Mouse (Mus musculus): ENCODE data around the gene Lgi2. TPM values are rescaled to one million over a fixed set of nuclear protein-coding genes. Genes with fewer than 3 reads are reported as not detected.

The Lgi2 gene
- polyA plus RNA-seq, 1 experiment from 2014 or later = 8.0 TPM

DNA sequence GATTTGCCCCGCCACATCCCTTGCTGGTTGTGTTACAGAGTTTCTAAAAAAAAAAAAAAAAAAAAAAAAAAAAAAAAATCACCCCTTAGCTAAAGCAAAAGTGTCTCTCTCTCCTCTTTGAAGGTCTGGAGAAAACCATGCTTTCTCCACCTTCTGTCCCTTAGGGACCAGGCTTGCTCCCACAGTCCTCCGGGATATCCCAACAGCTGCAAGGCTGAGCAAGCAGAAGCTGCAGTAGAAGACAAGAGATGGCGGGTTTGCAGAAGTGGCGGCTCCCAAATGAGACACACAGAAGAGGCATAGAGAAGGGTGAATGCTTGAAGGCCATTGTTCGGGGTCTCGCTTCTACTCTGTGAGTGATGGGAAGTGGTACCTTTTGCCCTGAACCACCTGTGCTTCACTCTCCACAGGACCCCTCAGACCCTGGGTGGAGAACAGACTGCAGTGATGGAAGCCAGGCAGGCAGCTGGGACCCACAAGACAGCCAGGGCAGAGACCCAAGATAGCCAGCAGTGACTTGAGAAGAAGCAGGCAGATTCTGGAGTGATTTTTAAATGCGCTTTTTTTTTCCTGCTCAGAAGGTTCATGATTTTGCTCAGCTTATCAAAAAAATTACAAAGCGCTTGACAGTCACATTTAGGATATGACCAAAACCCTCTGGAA is 39.8 kb downstream of the Lgi2 start:
- ATAC-seq (ENCODE audit: insufficient read depth, low FRiP score) = no peak
- H3K36me3 ChIP-seq (ENCODE audit: control insufficient read depth, insufficient read depth, low read length) = no peaks in the 10 kb centered on the region
- H3K9me3 ChIP-seq (replicated peaks; ENCODE audit: control insufficient read depth, low read length) = no peaks in the 10 kb centered on the region
- no peak overlapping the region for H3K4me3 ChIP-seq (replicated peaks; ENCODE audit: low read length)
- no peaks in the 10 kb centered on the region for H3K27me3 ChIP-seq (ENCODE audit: control insufficient read depth, insufficient read depth, low read length)
- H3K9ac ChIP-seq (ENCODE audit: low read length) = no peak overlapping the region
- H3K4me1 ChIP-seq (ENCODE audit: control insufficient read depth, insufficient read depth, low read length) = no peaks in the 10 kb centered on the region
- H3K4me2 ChIP-seq (ENCODE audit: low read depth, low read length) = no peak overlapping the region
- 78% methylated on average over 8 of the region's 8 CpGs for WGBS
- H3K27ac ChIP-seq (ENCODE audit: low read length) = no peak overlapping the region

DNA sequence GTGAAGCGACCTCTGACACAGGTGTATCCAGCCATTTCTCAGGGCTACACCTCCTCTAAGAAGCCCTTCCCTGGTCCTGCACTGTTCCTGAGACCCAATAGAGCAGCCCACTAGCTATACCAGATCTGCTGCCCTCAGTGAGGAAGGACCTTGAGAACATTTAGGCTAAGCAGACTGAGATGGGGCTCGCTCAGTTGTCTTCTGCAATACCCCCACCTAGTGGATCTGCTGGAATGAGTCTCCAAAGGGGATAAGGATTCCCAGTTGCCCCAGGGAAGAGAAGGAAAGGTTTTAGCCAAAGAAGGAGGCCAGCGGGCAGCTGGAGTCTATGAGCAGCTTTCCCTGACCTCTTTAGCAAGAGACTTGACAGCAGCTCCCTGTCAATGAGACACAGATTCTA is 42.1 kb downstream of the Lgi2 start:
- Histone ChIP-seq H3K9me3 (replicated peaks; ENCODE audit: control insufficient read depth, low read length) (no peaks in the 10 kb centered on the region; the same call in 1 of the 2 replicates), H3K4me3 (replicated peaks; ENCODE audit: low read length) (no peak overlapping the region), H3K27ac (ENCODE audit: low read length) (no peak overlapping the region), H3K36me3 (ENCODE audit: control insufficient read depth, insufficient read depth, low read length) (no peaks in the 10 kb centered on the region), H3K27me3 (ENCODE audit: control insufficient read depth, insufficient read depth, low read length) (no peaks in the 10 kb centered on the region), H3K9ac (ENCODE audit: low read length) (no peak overlapping the region), H3K4me2 (ENCODE audit: low read depth, low read length) (no peak overlapping the region), H3K4me1 (ENCODE audit: control insufficient read depth, insufficient read depth, low read length) (no peaks in the 10 kb centered on the region)
- no peak for ATAC-seq (ENCODE audit: insufficient read depth, low FRiP score)
- 55% methylated on average over 3 of the region's 3 CpGs for WGBS

DNA sequence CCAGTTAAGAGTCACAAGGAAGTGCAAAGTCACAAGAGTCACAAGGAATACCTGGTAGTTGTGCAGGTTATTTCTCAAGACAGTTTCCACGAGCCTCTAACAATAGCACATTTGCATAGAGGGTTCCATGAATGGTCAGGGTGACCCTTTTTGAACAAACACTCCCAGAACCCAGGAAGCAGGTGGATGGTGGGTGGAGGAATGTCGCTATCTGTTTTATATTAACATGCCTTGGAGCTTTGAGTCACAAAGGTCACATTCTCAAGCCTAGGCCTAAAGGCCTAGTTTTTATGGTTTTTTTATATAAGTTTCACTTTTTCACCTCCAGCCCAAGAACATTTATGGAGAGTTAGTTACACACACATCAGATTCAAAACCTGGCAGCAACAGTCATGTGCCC is 46.3 kb downstream of the Lgi2 start:
- H3K9ac ChIP-seq (ENCODE audit: low read length) = no peak overlapping the region
- H3K9me3 ChIP-seq (replicated peaks; ENCODE audit: control insufficient read depth, low read length) = no peaks in the 10 kb centered on the region; the same call in 1 of the 2 replicates
- H3K4me1 ChIP-seq (ENCODE audit: control insufficient read depth, insufficient read depth, low read length) = no peaks in the 10 kb centered on the region
- no peak overlapping the region for H3K27ac ChIP-seq (ENCODE audit: low read length)
- 78% methylated on average over 2 of the region's 2 CpGs for WGBS
- no peaks in the 10 kb centered on the region for H3K27me3 ChIP-seq (ENCODE audit: control insufficient read depth, insufficient read depth, low read length)
- H3K36me3 ChIP-seq (ENCODE audit: control insufficient read depth, insufficient read depth, low read length) = no peaks in the 10 kb centered on the region
- no peak overlapping the region for H3K4me2 ChIP-seq (ENCODE audit: low read depth, low read length)
- no peak for ATAC-seq (ENCODE audit: insufficient read depth, low FRiP score)
- H3K4me3 ChIP-seq (replicated peaks; ENCODE audit: low read length) = no peak overlapping the region

DNA sequence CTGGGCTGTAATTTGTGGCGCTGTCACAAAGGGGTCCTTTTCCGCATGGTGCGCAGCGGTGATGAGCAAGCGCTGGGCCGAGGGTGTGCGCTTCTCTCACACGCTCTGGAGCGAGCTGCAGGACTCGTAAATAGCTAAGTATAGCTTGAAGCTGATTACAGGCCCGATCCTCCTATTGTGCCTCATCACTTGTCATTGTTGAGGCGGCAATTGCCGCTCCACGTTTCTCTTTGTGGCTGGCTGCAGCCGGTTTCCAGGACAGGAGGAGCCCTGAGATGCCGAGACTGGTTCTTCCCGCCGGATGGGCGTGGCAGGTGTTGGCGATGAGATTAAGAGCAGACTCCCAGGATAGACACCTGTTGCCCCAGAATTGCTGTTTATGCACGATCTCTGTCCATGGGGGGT is 50.2 kb downstream of the Lgi2 start:
- ATAC-seq (ENCODE audit: insufficient read depth, low FRiP score) = no peak
- no peaks in the 10 kb centered on the region for H3K4me1 ChIP-seq (ENCODE audit: control insufficient read depth, insufficient read depth, low read length)
- H3K27ac ChIP-seq (ENCODE audit: low read length) = no peak overlapping the region
- peak overlapping the region; percentile 40 for H3K4me2 ChIP-seq (ENCODE audit: low read depth, low read length)
- peak overlapping the region; percentile 4 for H3K4me3 ChIP-seq (replicated peaks; ENCODE audit: low read length)
- no peaks in the 10 kb centered on the region; the same call in 1 of the 2 replicates for H3K9me3 ChIP-seq (replicated peaks; ENCODE audit: control insufficient read depth, low read length)
- H3K36me3 ChIP-seq (ENCODE audit: control insufficient read depth, insufficient read depth, low read length) = no peaks in the 10 kb centered on the region
- no peak overlapping the region for H3K9ac ChIP-seq (ENCODE audit: low read length)
- 26% methylated on average over 21 of the region's 21 CpGs for WGBS
- H3K27me3 ChIP-seq (ENCODE audit: control insufficient read depth, insufficient read depth, low read length) = no peaks in the 10 kb centered on the region

DNA sequence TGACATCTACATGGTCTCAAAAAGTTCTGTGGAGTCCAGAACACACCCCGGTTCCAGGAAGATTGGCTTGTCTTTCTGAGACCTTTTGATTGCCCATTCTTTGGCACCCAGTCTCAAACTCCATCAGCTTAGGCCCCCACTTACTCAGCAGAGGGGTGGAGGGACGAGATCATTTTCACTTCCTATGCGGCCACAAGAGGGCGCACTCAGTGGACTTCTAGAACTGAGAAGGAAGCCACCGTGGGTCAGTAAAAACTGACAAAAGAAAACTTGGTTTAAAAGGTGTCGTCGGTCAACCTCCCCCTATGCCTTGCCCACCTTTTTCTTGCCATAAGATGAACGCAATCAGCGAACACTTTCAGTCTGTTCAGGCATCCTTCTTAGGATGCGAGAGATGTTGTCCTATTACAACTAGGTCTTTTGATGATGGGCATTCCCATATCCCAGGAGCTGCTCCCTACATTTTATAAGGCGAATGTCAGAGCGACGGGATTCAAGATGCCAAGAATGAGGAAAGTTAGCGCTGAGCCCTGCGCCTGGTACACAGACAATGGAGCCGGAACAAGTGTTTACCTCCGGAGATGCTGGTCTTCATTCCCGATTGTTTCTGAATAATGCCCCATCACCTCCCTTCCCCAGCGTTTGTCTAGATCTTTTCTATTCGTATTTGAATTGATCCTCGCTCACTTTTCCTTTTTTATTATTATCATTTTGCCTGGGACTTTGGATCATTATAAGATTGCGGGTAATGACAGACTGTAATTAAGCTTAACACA is 50.8 kb downstream of the Lgi2 start:
- Histone ChIP-seq H3K27ac (ENCODE audit: low read length) (no peak overlapping the region), H3K27me3 (ENCODE audit: control insufficient read depth, insufficient read depth, low read length) (no peaks in the 10 kb centered on the region), H3K9me3 (replicated peaks; ENCODE audit: control insufficient read depth, low read length) (no peaks in the 10 kb centered on the region; the same call in 1 of the 2 replicates), H3K4me2 (ENCODE audit: low read depth, low read length) (peak overlapping the region; percentile 40), H3K4me1 (ENCODE audit: control insufficient read depth, insufficient read depth, low read length) (no peaks in the 10 kb centered on the region), H3K4me3 (replicated peaks; ENCODE audit: low read length) (peak overlapping the region; percentile 4), H3K36me3 (ENCODE audit: control insufficient read depth, insufficient read depth, low read length) (no peaks in the 10 kb centered on the region), H3K9ac (ENCODE audit: low read length) (no peak overlapping the region)
- no peak for ATAC-seq (ENCODE audit: insufficient read depth, low FRiP score)
- WGBS = 26% methylated on average over 22 of the region's 22 CpGs

DNA sequence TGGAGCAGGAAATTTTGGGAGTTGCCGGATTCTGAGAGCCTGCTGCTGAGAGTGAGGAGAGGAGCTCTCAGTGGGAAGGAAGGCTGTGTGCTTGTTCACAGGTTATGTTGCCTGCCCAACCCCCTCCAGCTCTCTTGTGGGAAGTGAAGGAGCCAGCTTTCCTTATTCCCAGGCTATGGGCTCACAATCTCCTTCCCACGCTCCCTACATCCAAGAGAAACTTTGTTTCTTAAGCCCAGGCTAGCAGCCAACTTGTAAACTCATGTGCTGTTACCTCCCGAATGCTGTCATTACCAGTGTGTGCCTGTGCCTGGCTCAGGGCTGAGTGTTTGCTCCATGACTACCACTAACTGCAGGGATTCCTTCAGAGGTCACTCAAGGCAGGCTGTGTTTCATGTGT is 55.2 kb downstream of the Lgi2 start:
- H3K4me3 ChIP-seq (replicated peaks; ENCODE audit: low read length) = no peak overlapping the region
- WGBS = 48% methylated on average over 3 of the region's 3 CpGs
- H3K36me3 ChIP-seq (ENCODE audit: control insufficient read depth, insufficient read depth, low read length) = no peaks in the 10 kb centered on the region
- no peak overlapping the region for H3K9ac ChIP-seq (ENCODE audit: low read length)
- H3K27ac ChIP-seq (ENCODE audit: low read length) = no peak overlapping the region
- no peaks in the 10 kb centered on the region for H3K9me3 ChIP-seq (replicated peaks; ENCODE audit: control insufficient read depth, low read length)
- no peaks in the 10 kb centered on the region for H3K27me3 ChIP-seq (ENCODE audit: control insufficient read depth, insufficient read depth, low read length)
- ATAC-seq (ENCODE audit: insufficient read depth, low FRiP score) = no peak
- H3K4me1 ChIP-seq (ENCODE audit: control insufficient read depth, insufficient read depth, low read length) = no peaks in the 10 kb centered on the region
- no peak overlapping the region for H3K4me2 ChIP-seq (ENCODE audit: low read depth, low read length)

DNA sequence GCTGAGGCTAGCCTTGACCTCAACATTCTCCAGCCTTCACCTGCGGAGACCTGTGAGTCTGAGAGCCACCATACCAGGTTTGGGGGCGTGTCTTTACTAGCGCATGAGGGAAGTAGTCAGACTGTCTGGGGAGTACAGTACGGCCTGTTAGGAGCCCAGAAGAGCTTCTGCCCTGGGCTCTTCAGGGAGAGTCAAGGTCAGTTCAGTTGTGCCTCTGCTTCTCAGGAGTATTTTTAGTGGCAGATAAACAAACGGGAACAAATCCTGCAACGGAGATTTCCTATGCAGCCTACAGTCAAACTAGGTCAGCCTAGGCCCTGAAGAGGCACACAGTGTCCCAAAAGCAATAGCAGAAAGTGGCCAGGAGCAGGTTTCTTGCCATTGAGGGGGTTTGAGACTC is 56.8 kb downstream of the Lgi2 start:
- no peak for ATAC-seq (ENCODE audit: insufficient read depth, low FRiP score)
- no peaks in the 10 kb centered on the region for H3K4me1 ChIP-seq (ENCODE audit: control insufficient read depth, insufficient read depth, low read length)
- no peaks in the 10 kb centered on the region for H3K9me3 ChIP-seq (replicated peaks; ENCODE audit: control insufficient read depth, low read length)
- no peak overlapping the region for H3K27ac ChIP-seq (ENCODE audit: low read length)
- H3K36me3 ChIP-seq (ENCODE audit: control insufficient read depth, insufficient read depth, low read length) = no peaks in the 10 kb centered on the region
- no peak overlapping the region for H3K4me2 ChIP-seq (ENCODE audit: low read depth, low read length)
- no peak overlapping the region for H3K4me3 ChIP-seq (replicated peaks; ENCODE audit: low read length)
- no peak overlapping the region for H3K9ac ChIP-seq (ENCODE audit: low read length)
- 74% methylated on average over 6 of the region's 6 CpGs for WGBS
- no peaks in the 10 kb centered on the region for H3K27me3 ChIP-seq (ENCODE audit: control insufficient read depth, insufficient read depth, low read length)

DNA sequence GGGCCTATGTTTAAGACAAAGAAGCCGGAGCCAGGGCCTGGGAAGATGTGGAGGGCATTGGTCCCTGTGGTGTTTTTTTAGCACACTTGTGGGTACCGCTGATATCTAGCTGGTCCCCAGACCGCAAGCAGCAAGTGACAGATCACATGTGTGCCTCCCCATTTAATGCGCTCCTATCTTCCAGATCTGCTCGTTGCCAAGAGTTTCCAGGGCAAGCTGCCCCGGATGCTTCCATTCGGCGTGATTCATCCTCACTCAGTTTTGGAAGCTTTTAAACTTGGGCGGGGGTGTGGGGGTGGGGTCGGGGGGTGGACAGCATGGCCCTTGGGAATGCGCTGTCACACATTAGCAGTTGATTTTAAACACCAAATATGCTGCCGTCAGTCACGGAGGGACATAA is 61.6 kb downstream of the Lgi2 start:
- H3K27me3 ChIP-seq (ENCODE audit: control insufficient read depth, insufficient read depth, low read length) = no peaks in the 10 kb centered on the region
- no peaks in the 10 kb centered on the region for H3K9me3 ChIP-seq (replicated peaks; ENCODE audit: control insufficient read depth, low read length)
- no peaks in the 10 kb centered on the region for H3K36me3 ChIP-seq (ENCODE audit: control insufficient read depth, insufficient read depth, low read length)
- H3K9ac ChIP-seq (ENCODE audit: low read length) = no peak overlapping the region
- no peak overlapping the region for H3K27ac ChIP-seq (ENCODE audit: low read length)
- ATAC-seq (ENCODE audit: insufficient read depth, low FRiP score) = no peak
- 79% methylated on average over 13 of the region's 13 CpGs for WGBS
- H3K4me1 ChIP-seq (ENCODE audit: control insufficient read depth, insufficient read depth, low read length) = no peaks in the 10 kb centered on the region
- no peak overlapping the region for H3K4me2 ChIP-seq (ENCODE audit: low read depth, low read length)
- no peak overlapping the region for H3K4me3 ChIP-seq (replicated peaks; ENCODE audit: low read length)

DNA sequence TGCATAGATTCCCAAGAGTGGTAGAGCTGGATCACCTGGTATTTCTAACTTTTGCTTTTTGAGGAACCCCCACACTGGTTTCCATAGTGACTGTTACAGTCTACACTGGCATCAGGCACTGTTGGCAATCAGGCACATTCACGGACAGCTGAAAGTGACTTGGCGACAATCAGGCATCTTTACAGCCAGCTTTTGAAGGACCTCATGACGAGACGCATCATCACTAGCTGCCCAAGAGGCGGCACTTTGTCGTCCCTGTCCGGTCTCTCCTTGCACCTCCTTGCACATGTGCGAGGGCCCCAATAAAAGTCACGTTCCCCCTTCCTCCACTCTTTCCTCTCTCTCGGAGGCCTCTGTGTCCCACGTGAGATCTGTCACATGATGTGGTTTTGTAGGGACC is 62.1 kb downstream of the Lgi2 start:
- WGBS = 91% methylated on average over 11 of the region's 11 CpGs
- no peaks in the 10 kb centered on the region for H3K27me3 ChIP-seq (ENCODE audit: control insufficient read depth, insufficient read depth, low read length)
- no peaks in the 10 kb centered on the region for H3K36me3 ChIP-seq (ENCODE audit: control insufficient read depth, insufficient read depth, low read length)
- no peak for ATAC-seq (ENCODE audit: insufficient read depth, low FRiP score)
- no peaks in the 10 kb centered on the region for H3K9me3 ChIP-seq (replicated peaks; ENCODE audit: control insufficient read depth, low read length)
- no peak overlapping the region for H3K27ac ChIP-seq (ENCODE audit: low read length)
- H3K9ac ChIP-seq (ENCODE audit: low read length) = no peak overlapping the region
- H3K4me2 ChIP-seq (ENCODE audit: low read depth, low read length) = no peak overlapping the region
- no peak overlapping the region for H3K4me3 ChIP-seq (replicated peaks; ENCODE audit: low read length)
- no peaks in the 10 kb centered on the region for H3K4me1 ChIP-seq (ENCODE audit: control insufficient read depth, insufficient read depth, low read length)

All from stomach, embryonic 16.5 days (tissue).